Mouse (Mus musculus) E14TG2a.4 (cell line): ENCODE results near the gene Mkrn3.

Experiments
- H3K27me3 ChIP-seq: 2 replicates; pipeline ENCODE4 v1.6.1; 2014; ENCODE audit warnings: low read length, control low read depth; ENCODE audit not compliant: insufficient read depth
- H3K36me3 ChIP-seq: 2 replicates; pipeline ENCODE4 v1.6.1; 2014; ENCODE audit warnings: low read length, control low read depth; ENCODE audit not compliant: insufficient read depth
- H3K4me1 ChIP-seq: replicated peaks from 2 replicates; pipeline ENCODE4 v1.6.1; 2014; ENCODE audit warnings: low read depth, low read length, control low read depth
- H3K4me3 ChIP-seq: replicated peaks from 2 replicates; pipeline ENCODE4 v1.5.1; 2014; ENCODE audit warnings: mild to moderate bottlenecking, low read length
- H3K9me3 ChIP-seq: 2 replicates; pipeline ENCODE4 v1.6.1; 2014; ENCODE audit warnings: low read length, control low read depth
- CTCF ChIP-seq: conservative IDR thresholded peaks from 2 replicates; pipeline ENCODE4 v1.5.1; 2014; ENCODE audit warnings: low read length
- NANOG ChIP-seq: IDR thresholded peaks from 2 replicates; pipeline ENCODE4 v1.6.1; 2014; ENCODE audit warnings: borderline replicate concordance, low read length, mixed read lengths
- POU5F1 ChIP-seq: IDR thresholded peaks from 2 replicates; pipeline ENCODE4 v1.6.1; 2014; ENCODE audit warnings: low read length, borderline replicate concordance

Gene Mkrn3

GRCm38 (mm10) chr7:62433243-62433642 is 13.3 kb upstream of the Mkrn3 start:
- Histone ChIP-seq H3K4me3 (no peak overlapping the region), H3K36me3 (no peaks in the 10 kb centered on the region), H3K27me3 (peaks cover 22% of the 10 kb centered on the region), H3K4me1 (0 out of 2 replicates have a peak, but pooled peaks cover 2% of the 10 kb centered on the region), H3K9me3 (no peaks in the 10 kb centered on the region)
- TF ChIP-seq POU5F1 (no peak), CTCF (peak; percentile 69), NANOG (no peak)

DNA sequence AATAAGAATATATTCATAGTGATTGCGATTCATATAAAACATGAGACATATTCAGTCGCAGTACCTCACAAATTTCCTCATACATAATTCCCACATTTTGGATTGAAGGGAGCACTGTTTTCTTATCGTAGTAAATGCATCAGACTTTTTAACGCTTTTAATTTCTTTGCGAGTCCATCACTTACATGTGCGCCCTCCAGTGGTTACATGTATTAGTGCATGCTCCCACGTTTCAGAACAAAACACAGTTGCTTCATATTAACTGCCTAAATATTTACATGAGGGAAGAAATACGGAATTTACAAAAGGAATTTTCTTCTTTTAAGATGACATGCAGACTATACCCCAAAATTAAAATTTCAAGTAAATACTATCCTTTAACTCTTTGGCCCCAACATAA is 8.4 kb upstream of the Mkrn3 start:
- Histone ChIP-seq H3K36me3 (no peaks in the 10 kb centered on the region), H3K4me1 (0 out of 2 replicates have a peak, but pooled peaks cover 2% of the 10 kb centered on the region), H3K27me3 (peaks cover 26% of the 10 kb centered on the region), H3K9me3 (no peaks in the 10 kb centered on the region), H3K4me3 (no peak overlapping the region)
- TF ChIP-seq NANOG, result no peak
- peak; percentile 91 for TF ChIP-seq CTCF
- no peak for TF ChIP-seq POU5F1

GRCm38 (mm10) chr7:62423210-62423609 is 3.3 kb upstream of the Mkrn3 start:
- TF ChIP-seq NANOG (no peak), CTCF (no peak), POU5F1 (no peak)
- H3K9me3 ChIP-seq, result peaks cover 5% of the 10 kb centered on the region; the same call in 1 of the 2 replicates
- no peak overlapping the region for H3K4me3 ChIP-seq

GRCm38 (mm10) chr7:62420566-62420965 is 627 bp upstream of the Mkrn3 start:
- Histone ChIP-seq H3K4me3 (peak overlapping the region; percentile 100), H3K9me3 (peaks cover 5% of the 10 kb centered on the region; the same call in 1 of the 2 replicates), H3K36me3 (no peaks in the 10 kb centered on the region), H3K27me3 (peaks cover 5% of the 10 kb centered on the region; the same call in 1 of the 2 replicates), H3K4me1 (peaks cover 27% of the 10 kb centered on the region)
- no peak for TF ChIP-seq CTCF
- TF ChIP-seq POU5F1, result no peak
- no peak for TF ChIP-seq NANOG

More at GRCm38 (mm10) chr7:62423210-62423609, 3.3 kb upstream of the Mkrn3 start:
- no peaks in the 10 kb centered on the region for H3K36me3 ChIP-seq
- peaks cover 10% of the 10 kb centered on the region for H3K4me1 ChIP-seq
- peaks cover 16% of the 10 kb centered on the region for H3K27me3 ChIP-seq

DNA sequence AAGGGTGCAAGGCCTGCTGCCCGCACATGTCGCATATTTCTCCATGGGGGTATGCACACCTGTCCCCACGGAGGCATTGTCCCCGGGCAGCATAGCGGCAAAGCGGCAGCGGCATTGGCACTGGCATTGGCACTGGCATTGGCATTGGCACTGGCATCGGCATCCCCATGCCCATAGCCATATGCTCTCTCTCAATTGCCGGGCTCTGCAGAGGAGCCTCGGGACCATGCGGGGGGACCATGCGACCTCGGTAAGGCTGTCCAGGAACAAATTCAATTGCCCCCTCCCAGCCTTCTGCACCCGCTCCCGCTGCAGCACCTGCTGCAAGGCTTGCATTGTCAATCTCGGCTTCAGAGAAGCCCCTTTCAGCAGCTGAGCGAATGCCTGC is 840 bp downstream of the Mkrn3 start:
- Histone ChIP-seq H3K4me3 (peak overlapping the region; percentile 100), H3K4me1 (peaks cover 29% of the 10 kb centered on the region), H3K9me3 (peaks cover 5% of the 10 kb centered on the region; the same call in 1 of the 2 replicates), H3K27me3 (peaks cover 5% of the 10 kb centered on the region; the same call in 1 of the 2 replicates), H3K36me3 (no peaks in the 10 kb centered on the region)
- TF ChIP-seq POU5F1 (no peak), NANOG (no peak), CTCF (no peak)

GRCm38 (mm10) chr7:62418346-62418745 is 1.6 kb downstream of the Mkrn3 start:
- Histone ChIP-seq H3K4me3 (peak overlapping the region; percentile 100), H3K27me3 (peaks cover 4% of the 10 kb centered on the region; the same call in 1 of the 2 replicates), H3K4me1 (peaks cover 29% of the 10 kb centered on the region), H3K9me3 (peaks cover 5% of the 10 kb centered on the region; the same call in 1 of the 2 replicates), H3K36me3 (no peaks in the 10 kb centered on the region)
- TF ChIP-seq CTCF (no peak), NANOG (no peak), POU5F1 (no peak)

DNA sequence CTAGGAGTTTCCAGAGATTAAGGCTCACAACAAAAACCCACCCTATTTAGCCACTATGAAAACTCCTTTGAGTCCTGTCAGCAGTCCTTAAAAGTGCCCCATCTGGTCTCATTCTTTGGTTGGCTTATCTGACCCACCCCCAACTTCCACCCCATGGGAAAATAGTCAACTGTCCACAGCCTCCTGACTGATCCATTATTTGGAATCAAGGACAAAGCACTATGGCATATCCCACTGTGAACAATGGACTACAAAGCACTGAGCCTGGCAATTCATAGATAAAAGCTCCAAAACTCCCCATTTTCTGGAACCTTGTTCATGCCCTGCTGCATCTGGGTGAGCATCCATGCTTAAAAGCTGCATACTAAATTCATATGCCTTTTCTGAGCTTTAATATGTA is 3.8 kb downstream of the Mkrn3 start:
- TF ChIP-seq NANOG, result no peak
- TF ChIP-seq CTCF, result no peak
- no peak for TF ChIP-seq POU5F1
- Histone ChIP-seq H3K36me3 (no peaks in the 10 kb centered on the region), H3K27me3 (peaks cover 7% of the 10 kb centered on the region; the same call in 1 of the 2 replicates), H3K9me3 (peaks cover 5% of the 10 kb centered on the region; the same call in 1 of the 2 replicates), H3K4me3 (no peak overlapping the region), H3K4me1 (peaks cover 29% of the 10 kb centered on the region)

DNA sequence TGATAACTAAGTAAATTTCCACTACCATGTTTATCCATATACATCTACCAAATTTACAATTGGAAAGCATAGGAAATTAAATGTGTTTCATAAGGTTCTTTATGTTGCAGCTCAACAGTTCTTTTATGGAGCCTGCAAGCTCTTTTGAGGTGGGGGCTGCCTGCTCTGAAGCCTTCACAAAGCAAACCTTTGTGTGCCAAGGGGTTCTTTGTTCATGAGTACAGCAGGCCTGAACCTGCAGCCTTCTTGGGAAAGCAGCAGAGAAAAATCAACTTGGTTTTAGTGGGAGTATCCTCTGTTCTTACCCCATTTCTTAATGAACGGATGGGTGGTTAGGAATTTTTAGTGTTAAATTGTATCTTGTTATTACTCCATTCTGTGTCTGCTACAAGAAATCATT is 4.7 kb downstream of the Mkrn3 start:
- H3K27me3 ChIP-seq, result peaks cover 10% of the 10 kb centered on the region; the same call in 1 of the 2 replicates
- TF ChIP-seq NANOG (no peak), POU5F1 (no peak), CTCF (no peak)
- H3K4me1 ChIP-seq, result peaks cover 29% of the 10 kb centered on the region
- no peaks in the 10 kb centered on the region for H3K36me3 ChIP-seq
- H3K4me3 ChIP-seq, result no peak overlapping the region
- H3K9me3 ChIP-seq, result no peaks in the 10 kb centered on the region; the same call in 1 of the 2 replicates

DNA sequence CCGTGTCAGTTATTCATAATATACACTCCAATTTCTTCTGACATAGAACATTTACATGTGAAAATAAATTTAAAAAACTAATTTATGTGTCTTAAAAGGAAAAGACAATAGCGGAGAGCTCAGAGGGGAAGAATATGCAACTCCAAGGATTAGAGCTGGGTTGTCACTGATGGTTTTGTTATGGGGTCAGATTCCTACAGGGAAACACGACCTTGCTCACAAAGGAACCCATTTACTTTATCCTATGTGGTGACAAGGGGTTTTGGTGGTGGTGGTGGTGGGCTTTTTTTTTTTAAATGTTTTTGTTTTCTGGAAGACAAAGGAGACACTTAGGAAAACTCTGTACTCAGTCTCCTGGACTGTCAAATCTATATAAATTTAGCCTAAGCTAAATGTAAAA is 12.1 kb downstream of the Mkrn3 start:
- Histone ChIP-seq H3K36me3 (no peaks in the 10 kb centered on the region), H3K27me3 (peaks cover 35% of the 10 kb centered on the region), H3K4me1 (no peaks in the 10 kb centered on the region), H3K4me3 (no peak overlapping the region), H3K9me3 (no peaks in the 10 kb centered on the region)
- no peak for TF ChIP-seq CTCF
